Mouse (Mus musculus): ENCODE results near the gene Car4. TPM values are rescaled to one million over a fixed set of nuclear protein-coding genes. Genes with fewer than 3 reads are reported as not detected.

Car4 gene
- total RNA-seq, 1 experiment from 2014 or later = not detected

DNA sequence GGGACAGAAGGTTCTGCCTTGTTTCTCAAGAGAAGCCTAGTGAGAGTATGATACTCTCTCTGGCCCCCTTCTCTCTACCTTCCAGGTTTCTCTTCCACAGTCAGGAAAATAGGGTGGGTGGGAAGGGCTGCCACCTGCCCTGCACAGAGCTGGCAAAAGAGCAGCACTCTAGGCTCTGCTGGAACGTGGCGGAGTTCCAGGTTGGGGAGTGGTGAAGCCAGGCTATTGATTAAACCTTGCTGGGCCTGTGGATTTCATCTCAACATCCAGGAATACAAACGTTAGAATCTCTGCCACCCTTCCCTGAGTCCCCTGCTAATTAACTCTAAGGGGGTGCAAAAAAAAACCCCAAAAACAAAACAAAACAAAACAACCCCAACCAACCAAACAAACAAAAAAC is 9.1 kb upstream of the Car4 start:
- no peak for ATAC-seq (replicated peaks in 1 of 2; ENCODE audit: insufficient read depth in 1 of 2, low FRiP score in 2 of 2, low TSS enrichment in 1 of 2, low read depth in 1 of 2, poor library complexity in 2 of 2, severe bottlenecking in 2 of 2)

DNA sequence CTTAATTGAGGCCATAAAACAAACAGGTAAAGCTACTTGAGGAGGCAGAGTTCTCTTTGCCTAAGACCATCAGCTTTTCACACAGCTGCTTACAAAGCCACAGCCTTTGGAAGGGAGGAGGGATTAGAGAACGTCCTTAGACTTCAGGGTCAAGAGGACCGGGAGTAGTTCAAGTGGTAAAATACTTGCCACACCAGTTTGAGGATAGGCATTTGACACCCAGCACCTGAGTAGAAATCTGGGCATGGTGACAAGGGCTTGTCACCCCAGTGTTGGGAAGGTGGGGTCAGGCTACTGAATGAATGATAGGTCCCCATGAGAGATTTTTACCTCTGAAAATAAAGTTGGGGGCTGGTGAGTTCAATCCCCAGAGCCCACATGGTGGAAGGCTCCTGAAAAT is 5.0 kb upstream of the Car4 start:
- ATAC-seq (replicated peaks in 1 of 2; ENCODE audit: insufficient read depth in 1 of 2, low FRiP score in 2 of 2, low TSS enrichment in 1 of 2, low read depth in 1 of 2, poor library complexity in 2 of 2, severe bottlenecking in 2 of 2) = no peak

DNA sequence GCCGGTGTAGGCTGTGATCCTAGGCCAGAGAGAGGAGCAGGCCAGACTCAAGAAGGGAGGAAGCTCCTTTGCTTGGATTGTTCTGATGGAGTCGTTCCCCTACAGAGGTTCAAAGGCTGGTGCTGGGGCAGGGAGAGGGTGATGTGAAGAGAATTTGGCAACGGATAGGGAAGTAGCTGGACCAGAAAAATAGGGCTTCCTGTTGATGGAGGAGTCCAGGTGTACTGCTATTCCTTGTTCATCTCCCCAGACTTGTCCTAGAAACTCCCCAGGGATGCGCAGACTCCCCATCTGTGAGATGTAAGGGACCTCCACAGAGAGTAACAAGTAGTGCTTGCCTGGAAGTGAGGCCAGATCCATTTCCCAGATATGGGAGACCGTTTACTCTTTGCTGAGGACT is 1.2 kb upstream of the Car4 start:
- ATAC-seq (replicated peaks in 1 of 2; ENCODE audit: insufficient read depth in 1 of 2, low FRiP score in 2 of 2, low TSS enrichment in 1 of 2, low read depth in 1 of 2, poor library complexity in 2 of 2, severe bottlenecking in 2 of 2) = no peak

DNA sequence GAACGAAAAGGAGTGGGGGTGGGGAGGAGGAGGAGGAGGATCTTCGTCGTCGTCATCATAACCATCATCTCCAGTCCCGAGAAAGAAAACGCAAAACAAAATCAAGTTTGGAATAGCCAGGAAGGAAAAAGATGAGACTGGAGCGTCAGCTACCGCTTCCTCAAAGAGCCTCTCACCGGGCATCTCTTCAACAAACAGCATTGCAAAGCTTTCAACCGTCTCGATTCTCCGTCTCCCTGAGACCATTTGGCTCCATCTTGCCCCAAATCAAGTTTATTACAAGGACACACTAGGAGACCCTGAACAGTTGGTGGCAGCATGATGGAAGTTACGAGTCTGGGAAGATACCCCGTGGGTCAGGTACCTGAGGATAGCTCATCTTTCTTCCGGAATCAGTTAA is 415 bp upstream of the Car4 start:
- no peak for ATAC-seq (replicated peaks in 1 of 2; ENCODE audit: insufficient read depth in 1 of 2, low FRiP score in 2 of 2, low TSS enrichment in 1 of 2, low read depth in 1 of 2, poor library complexity in 2 of 2, severe bottlenecking in 2 of 2)

DNA sequence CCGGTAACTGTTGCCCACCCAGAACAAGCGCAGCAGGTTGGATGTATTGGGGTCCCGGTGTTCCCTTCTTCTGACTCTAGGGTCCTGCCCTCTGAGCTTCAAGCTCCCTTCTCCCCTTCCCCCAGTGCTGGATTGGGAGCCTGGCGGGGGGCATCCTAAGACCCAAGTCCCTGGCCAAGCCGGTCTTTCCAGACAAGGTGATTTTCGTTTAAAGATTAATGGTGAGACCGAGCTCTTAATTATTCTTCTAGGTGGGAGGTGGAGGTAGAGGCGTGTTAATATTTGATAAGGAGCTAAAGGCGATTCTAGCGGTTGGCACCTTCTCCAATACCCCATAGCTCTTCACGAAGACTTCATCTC is 665 bp downstream of the Car4 start:
- ATAC-seq (replicated peaks in 1 of 2; ENCODE audit: insufficient read depth in 1 of 2, low FRiP score in 2 of 2, low TSS enrichment in 1 of 2, low read depth in 1 of 2, poor library complexity in 2 of 2, severe bottlenecking in 2 of 2) = no peak

DNA sequence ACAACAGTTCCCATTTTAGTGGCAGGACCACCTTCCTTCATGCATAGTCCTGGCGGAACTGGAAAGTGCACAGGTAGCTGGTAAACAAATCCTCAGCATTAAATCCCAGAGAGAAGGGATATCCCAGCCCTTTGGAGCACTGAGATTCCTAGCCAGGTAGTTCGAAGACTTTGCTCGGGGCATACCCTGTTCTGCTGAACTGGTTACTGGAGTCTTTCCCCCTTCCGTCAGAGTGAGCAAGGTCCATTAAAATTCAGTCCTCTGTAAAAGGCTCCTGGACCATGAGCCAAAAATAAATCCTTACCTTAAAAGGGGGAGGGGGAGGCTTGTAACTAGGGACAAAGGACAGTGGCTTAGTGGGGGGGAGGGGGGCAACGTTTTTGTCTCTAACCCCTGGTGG is 1.6 kb downstream of the Car4 start:
- ATAC-seq (replicated peaks in 1 of 2; ENCODE audit: insufficient read depth in 1 of 2, low FRiP score in 2 of 2, low TSS enrichment in 1 of 2, low read depth in 1 of 2, poor library complexity in 2 of 2, severe bottlenecking in 2 of 2) = no peak

DNA sequence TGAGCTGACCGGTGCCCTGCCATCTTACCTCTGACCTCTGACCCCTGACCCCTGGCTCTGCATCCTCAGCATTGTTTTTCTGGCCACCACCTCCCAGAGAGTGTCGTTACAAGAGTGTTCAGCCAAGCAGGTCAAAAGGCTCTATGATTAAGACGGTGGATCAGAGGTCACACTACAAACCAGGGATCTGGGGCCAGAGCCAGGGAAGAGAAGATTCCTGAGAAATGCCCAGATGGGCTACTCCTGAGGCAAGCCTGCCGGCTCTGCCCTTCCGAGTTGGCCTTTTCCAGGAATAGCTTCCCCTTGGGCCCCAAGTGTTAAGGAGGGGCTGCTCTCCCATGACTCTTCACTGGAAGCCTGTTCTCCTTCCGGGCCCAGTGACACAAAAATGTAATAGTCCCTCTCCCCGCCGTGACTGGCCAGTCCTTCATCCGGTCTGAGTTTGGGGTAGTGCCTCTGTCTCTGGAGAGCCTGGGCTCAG is 2.2 kb downstream of the Car4 start:
- ATAC-seq (replicated peaks in 1 of 2; ENCODE audit: insufficient read depth in 1 of 2, low FRiP score in 2 of 2, low TSS enrichment in 1 of 2, low read depth in 1 of 2, poor library complexity in 2 of 2, severe bottlenecking in 2 of 2) = no peak

DNA sequence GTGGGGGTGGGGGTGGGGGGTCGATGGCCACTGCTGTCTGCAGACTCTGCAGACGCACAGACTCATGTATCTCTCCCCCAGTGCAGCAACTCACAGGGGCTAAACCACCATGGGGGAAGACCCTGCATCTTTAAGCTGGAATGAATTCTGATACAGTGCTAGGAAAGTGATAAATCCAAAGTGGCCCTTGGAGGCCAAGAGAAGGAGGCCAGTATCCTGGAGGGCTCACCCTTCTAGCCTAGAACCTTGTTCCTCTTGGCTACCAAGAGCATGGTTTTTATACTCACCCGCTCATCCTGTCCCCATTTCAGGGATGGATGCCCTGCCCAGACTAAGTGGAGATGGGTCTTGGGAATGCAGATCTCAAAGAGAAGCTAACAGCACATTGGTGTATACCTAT is 2.7 kb downstream of the Car4 start:
- no peak for ATAC-seq (replicated peaks in 1 of 2; ENCODE audit: insufficient read depth in 1 of 2, low FRiP score in 2 of 2, low TSS enrichment in 1 of 2, low read depth in 1 of 2, poor library complexity in 2 of 2, severe bottlenecking in 2 of 2)

DNA sequence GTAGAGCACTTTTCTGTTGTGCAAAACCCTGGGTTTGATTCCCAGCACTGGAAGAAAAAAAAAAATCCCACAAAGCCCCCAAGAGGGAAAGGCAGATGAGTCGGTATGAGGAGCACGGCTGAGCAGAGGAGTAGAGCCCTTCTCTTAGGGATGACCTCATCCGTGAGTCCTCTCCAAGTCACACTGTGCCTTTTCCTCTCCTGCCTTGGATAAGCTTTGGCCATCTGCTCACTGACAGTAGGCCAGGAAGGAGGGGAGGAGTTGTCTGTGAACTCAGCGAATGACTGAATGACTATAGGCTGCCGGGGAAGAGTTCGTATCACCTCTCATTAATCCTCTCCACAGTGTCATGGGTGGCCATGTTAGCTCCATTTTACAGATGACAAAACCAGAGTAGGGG is 3.2 kb downstream of the Car4 start:
- ATAC-seq (replicated peaks in 1 of 2; ENCODE audit: insufficient read depth in 1 of 2, low FRiP score in 2 of 2, low TSS enrichment in 1 of 2, low read depth in 1 of 2, poor library complexity in 2 of 2, severe bottlenecking in 2 of 2) = no peak

DNA sequence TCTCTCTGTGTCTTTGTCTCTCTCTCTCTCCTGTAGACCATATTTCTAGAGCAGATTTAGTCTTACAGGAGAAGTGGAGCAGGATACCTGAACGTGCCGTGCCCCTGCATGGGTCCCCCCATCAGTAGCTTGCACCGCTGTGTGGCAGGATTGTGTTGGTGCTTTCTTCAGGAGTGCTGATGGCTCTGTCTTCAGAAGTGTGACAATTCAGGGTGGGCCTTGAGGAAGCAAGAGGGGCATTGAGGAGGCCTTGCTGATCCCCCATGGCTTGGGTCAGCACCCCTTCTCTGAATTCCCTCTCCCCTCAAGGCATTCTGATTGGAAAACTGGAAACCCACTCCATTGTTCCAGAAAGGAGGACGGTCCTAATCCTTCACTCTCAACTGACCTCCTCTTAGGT is 4.0 kb downstream of the Car4 start:
- ATAC-seq (replicated peaks in 1 of 2; ENCODE audit: insufficient read depth in 1 of 2, low FRiP score in 2 of 2, low TSS enrichment in 1 of 2, low read depth in 1 of 2, poor library complexity in 2 of 2, severe bottlenecking in 2 of 2) = no peak

DNA sequence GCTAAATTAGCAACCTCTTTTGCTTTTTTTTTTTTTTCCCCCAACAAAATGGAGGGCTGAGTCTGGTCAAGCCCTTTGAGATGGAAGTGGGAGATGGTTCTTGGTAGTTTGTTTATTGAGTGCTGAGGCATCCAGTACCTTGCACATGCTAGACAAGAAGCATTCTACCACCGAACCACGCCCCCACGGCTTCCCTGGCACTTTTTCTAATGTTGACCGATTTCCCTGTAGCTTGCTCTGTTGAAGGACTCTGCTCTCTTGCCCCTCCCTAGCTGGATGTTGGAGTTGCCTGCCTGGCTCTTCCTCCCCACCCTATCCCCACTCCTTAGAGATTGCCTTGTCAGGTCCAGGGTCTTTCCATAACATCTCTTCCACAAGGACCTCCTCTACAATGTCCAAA is 5.0 kb downstream of the Car4 start:
- ATAC-seq (replicated peaks in 1 of 2; ENCODE audit: insufficient read depth in 1 of 2, low FRiP score in 2 of 2, low TSS enrichment in 1 of 2, low read depth in 1 of 2, poor library complexity in 2 of 2, severe bottlenecking in 2 of 2) = no peak

DNA sequence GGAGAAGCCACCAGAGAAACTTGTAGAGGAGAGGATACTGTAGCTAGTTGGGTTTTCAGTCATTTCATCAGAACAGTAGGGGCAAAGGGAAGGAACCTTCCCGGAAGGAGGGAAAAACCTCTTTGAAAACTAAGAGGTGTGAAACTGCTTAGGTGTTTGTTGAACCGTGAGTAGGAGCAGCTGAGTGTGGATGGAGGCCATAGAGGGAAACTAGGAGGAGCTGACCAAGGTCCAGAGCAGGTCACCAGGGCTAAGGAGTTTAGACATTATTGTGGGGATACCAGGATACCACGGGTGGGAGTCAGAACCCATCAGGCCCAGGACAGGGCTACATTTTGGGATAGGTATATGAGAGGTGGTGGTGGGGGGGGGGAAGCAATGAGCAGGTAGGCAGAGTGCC is 6.0 kb downstream of the Car4 start:
- ATAC-seq (replicated peaks in 1 of 2; ENCODE audit: insufficient read depth in 1 of 2, low FRiP score in 2 of 2, low TSS enrichment in 1 of 2, low read depth in 1 of 2, poor library complexity in 2 of 2, severe bottlenecking in 2 of 2) = no peak

DNA sequence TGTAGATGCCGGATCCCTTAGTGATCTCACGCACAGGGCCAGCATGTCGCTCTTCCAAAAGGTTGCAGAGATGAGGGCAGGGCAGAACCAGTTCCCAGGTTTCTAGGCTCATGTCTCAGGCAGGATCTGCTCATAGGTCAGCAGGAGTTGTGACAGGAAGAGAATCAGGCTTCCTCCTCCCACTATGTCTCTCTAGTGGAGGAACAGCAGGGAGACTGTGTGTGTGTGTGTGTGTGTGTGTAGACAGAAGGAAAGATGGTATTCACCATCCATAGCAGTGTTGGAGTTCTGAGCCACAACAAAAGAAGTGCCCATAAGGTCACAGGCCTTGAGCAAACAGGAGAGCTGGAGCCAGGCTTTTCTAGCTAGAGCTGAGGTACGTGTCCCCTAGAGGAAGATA is 9.1 kb downstream of the Car4 start:
- no peak for ATAC-seq (replicated peaks in 1 of 2; ENCODE audit: insufficient read depth in 1 of 2, low FRiP score in 2 of 2, low TSS enrichment in 1 of 2, low read depth in 1 of 2, poor library complexity in 2 of 2, severe bottlenecking in 2 of 2)

DNA sequence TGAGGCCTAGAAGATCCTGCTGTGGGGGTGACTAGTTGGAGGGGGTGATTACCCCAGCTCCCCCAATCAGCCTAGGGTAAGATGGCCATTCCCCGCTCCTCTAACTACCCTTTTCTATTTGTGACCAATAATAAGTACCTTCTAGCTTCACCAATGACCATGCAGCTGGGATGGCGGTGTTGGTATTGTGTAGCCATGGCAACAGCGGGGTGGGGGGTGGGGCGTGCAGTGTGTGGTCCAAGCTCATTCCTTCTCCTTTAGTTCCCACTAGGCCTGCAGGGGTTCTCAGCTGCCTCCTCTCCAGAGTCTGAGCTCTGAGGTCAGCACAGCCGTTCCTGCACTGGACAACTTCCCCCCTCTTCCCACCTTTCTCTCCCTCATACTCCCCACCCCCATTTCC is 9.5 kb downstream of the Car4 start:
- no peak for ATAC-seq (replicated peaks in 1 of 2; ENCODE audit: insufficient read depth in 1 of 2, low FRiP score in 2 of 2, low TSS enrichment in 1 of 2, low read depth in 1 of 2, poor library complexity in 2 of 2, severe bottlenecking in 2 of 2)

DNA sequence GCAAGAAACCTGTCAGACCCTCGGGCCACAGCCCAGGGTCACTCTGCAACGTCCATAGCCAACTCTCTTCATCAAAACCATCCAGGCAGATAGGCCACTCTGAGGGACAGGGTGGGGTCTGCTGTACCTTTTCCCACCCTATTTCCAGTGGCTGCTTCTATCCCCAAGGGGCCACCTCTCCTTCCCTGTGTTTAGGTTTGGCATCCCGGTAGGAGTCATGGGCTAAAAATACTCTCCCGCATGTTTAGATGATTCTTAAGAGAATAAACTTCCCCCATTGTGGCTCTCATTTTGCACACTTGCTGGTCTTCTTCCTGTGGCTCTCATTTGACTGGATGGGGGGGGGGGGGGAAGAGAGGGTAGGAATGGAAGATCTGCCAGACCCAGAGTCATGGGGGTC is 10.7 kb downstream of the Car4 start:
- ATAC-seq (replicated peaks in 1 of 2; ENCODE audit: insufficient read depth in 1 of 2, low FRiP score in 2 of 2, low TSS enrichment in 1 of 2, low read depth in 1 of 2, poor library complexity in 2 of 2, severe bottlenecking in 2 of 2) = no peak

DNA sequence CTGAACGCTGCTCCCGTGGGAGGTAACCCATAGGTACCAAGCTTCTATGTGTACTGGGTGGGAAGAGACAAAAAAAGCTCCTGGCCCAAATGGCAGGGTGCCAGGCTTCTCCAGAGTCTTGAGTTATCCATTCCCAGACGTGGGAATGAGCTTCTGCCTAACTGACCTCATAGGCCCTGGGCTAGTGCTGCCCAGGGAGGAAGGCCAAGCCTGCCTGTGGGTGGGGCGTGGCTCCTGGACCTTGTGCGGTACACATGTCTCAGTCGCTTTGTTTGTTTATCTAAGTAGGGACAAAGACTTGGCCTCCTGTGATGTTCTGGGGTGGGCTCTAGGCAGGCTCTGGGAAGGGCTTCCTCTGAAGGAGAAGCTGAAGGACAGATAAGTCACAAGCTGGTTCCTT is 11.2 kb downstream of the Car4 start:
- ATAC-seq (replicated peaks in 1 of 2; ENCODE audit: insufficient read depth in 1 of 2, low FRiP score in 2 of 2, low TSS enrichment in 1 of 2, low read depth in 1 of 2, poor library complexity in 2 of 2, severe bottlenecking in 2 of 2) = no peak

DNA sequence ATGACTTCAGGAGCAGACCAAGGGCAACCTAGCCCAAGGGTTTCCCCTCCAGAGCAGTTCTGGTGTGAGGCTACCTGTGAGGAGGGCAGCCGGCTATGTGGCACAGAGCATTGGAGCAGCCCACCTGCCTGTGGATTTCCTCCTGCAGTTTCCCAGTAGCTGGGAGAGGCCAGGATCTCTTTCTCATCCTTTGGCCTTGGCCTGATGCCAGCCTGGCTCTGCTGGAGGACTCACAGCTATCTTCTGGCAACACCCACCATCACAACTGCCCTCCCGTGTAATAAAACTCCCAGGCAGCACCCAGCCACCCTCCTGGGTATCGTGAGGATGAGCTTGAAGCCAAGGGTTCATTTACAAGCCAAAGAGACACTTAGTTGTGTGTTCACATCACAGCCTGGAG is 14.5 kb downstream of the Car4 start:
- no peak for ATAC-seq (replicated peaks in 1 of 2; ENCODE audit: insufficient read depth in 1 of 2, low FRiP score in 2 of 2, low TSS enrichment in 1 of 2, low read depth in 1 of 2, poor library complexity in 2 of 2, severe bottlenecking in 2 of 2)

DNA sequence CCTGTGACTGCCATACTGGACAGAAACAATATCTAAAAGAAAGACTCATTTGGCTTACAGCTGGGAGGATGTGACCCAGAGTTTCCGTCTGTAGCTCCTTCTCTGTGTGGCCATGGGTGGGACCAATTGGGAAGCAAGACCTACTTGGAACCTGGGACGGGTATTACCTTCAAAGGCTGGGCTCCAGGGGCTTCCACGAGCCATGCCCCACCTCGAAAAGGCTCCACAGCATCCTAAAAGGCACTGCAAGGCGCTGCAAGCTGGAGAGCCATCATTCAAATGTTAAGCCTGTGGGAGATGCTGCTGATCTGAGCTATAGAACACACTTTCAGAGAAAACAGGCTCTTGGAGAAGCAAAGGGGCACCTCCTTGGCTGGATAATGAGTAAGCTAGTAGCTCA is 16.1 kb downstream of the Car4 start:
- ATAC-seq (replicated peaks in 1 of 2; ENCODE audit: insufficient read depth in 1 of 2, low FRiP score in 2 of 2, low TSS enrichment in 1 of 2, low read depth in 1 of 2, poor library complexity in 2 of 2, severe bottlenecking in 2 of 2) = no peak

DNA sequence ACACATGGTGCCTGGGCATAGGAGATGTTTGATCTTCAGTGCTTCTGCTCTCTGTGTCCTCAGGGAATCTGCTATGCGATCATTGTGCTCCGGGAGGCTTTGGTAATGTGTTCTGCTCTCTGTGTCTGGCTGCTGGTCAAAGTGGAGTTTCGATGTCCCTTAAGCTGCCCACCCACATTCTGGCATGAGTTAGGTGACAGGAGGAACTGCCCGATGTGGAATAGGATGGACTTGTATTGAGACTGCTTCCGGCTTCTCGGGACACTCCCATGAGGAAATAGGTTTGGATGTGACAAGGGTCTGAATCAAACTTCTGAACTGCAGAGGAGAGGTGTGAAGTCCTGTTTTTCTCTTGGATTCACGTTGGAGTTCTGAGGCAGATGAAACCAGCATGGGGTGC is 17.0 kb downstream of the Car4 start:
- no peak for ATAC-seq (replicated peaks in 1 of 2; ENCODE audit: insufficient read depth in 1 of 2, low FRiP score in 2 of 2, low TSS enrichment in 1 of 2, low read depth in 1 of 2, poor library complexity in 2 of 2, severe bottlenecking in 2 of 2)

DNA sequence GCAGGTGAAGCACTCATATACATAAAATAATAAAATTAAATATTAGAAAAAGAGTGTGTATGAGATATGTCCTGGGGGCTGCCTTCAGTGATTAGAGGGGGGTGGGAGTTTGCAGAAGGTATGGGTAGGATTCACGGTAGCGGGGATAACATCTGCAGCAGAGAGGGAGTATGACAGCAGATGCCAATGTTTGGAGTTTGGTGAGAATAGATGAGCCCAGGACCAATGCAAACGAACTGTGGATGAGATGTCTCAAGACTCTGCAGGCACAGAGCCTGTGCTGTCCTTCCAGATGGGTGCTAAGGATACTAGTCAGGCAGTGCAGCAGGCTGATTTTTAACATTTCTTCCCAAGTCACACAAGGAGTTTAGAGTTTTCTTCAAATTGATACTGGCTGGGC is 19.1 kb downstream of the Car4 start:
- ATAC-seq (replicated peaks in 1 of 2; ENCODE audit: insufficient read depth in 1 of 2, low FRiP score in 2 of 2, low TSS enrichment in 1 of 2, low read depth in 1 of 2, poor library complexity in 2 of 2, severe bottlenecking in 2 of 2) = no peak
